Mouse (Mus musculus) midbrain, embryonic 16.5 days (tissue): ENCODE measurements around the gene Kcnj3. TPM values are rescaled to one million over a fixed set of nuclear protein-coding genes. Genes with fewer than 3 reads are reported as not detected.

Source experiments
- ATAC-seq: fragments of 200-750 bp; cut with Nextera tagmentation; 2 replicates; pipeline ENCODE4 v1.8.0; 2017; ENCODE audit warnings: moderate TSS enrichment
- H3K27ac ChIP-seq: fragments of 300-500 bp; sonication (generic); 2 replicates; pipeline ENCODE4 v1.5.1; 2014; ENCODE audit warnings: mild to moderate bottlenecking, low read length, mixed read lengths
- H3K27me3 ChIP-seq: fragments of 300-500 bp; sonication (generic); 2 replicates; pipeline ENCODE4 v1.6.1; 2014; ENCODE audit warnings: low read depth, low read length, mixed read lengths; ENCODE audit not compliant: control insufficient read depth, insufficient read depth
- H3K36me3 ChIP-seq: fragments of 300-500 bp; sonication (generic); 2 replicates; pipeline ENCODE4 v1.6.1; 2014; ENCODE audit warnings: mild to moderate bottlenecking, low read length, moderate library complexity, mixed read lengths; ENCODE audit not compliant: control insufficient read depth, insufficient read depth
- H3K4me1 ChIP-seq: fragments of 300-500 bp; sonication (generic); 2 replicates; pipeline ENCODE4 v1.6.1; 2014; ENCODE audit warnings: mild to moderate bottlenecking, low read length, mixed read lengths; ENCODE audit not compliant: control insufficient read depth, insufficient read depth
- H3K4me2 ChIP-seq: fragments of 300-500 bp; sonication (generic); 2 replicates; pipeline ENCODE4 v1.6.1; 2014; ENCODE audit warnings: mild to moderate bottlenecking, low read length, mixed read lengths
- H3K4me3 ChIP-seq: fragments of 300-500 bp; sonication (generic); 2 replicates; pipeline ENCODE4 v1.5.1; 2014; ENCODE audit warnings: low read depth, mild to moderate bottlenecking, low read length, moderate library complexity, mixed read lengths
- H3K9ac ChIP-seq: fragments of 300-500 bp; sonication (generic); 2 replicates; pipeline ENCODE4 v1.6.1; 2014; ENCODE audit warnings: low read depth, low read length, mixed read lengths
- H3K9me3 ChIP-seq: fragments of 300-500 bp; sonication (generic); replicated peaks from 2 replicates; pipeline ENCODE4 v1.6.1; 2014; ENCODE audit warnings: mild to moderate bottlenecking, low read length, mixed read lengths; ENCODE audit not compliant: control insufficient read depth, poor library complexity, severe bottlenecking
- WGBS: fragments of 180-500 bp; shearing (Covaris S2); extraction: QIAGEN DNeasy Blood & Tissue Kit; methylation state at CpG from one replicate; pipeline ENCODE4 v1.1.7; 2014; 5-methylcytosine and 5-hydroxymethylcytosine counted together
- polyA plus RNA-seq: library from polyadenylated mRNA; unstranded; fragments of >200 nt; fragmentation: Nextera tagmentation; extraction: Ambion mirVana; gene quantifications from 2 replicates; pipeline ENCODE4 v1.2.1, GENCODE M21; 2015

Gene Kcnj3
- polyA plus RNA-seq, 1 experiment from 2014 or later: 5.8 TPM

GRCm38 (mm10) chr2:55439211-55439610 lies 3.4 kb downstream of the Kcnj3 start:
- H3K4me2 ChIP-seq: peak overlapping the region; percentile 48
- no peak for ATAC-seq
- H3K9me3 ChIP-seq: no peaks in the 10 kb centered on the region
- no peak overlapping the region for H3K4me3 ChIP-seq
- no peaks in the 10 kb centered on the region for H3K27me3 ChIP-seq
- H3K27ac ChIP-seq: no peak overlapping the region
- no peaks in the 10 kb centered on the region for H3K36me3 ChIP-seq
- H3K9ac ChIP-seq: no peak overlapping the region
- H3K4me1 ChIP-seq: peaks cover 4% of the 10 kb centered on the region; the same call in 1 of the 2 replicates

- WGBS: 84% methylated on average over 2 of the region's 2 CpGs
- H3K9me3 ChIP-seq: no peaks in the 10 kb centered on the region
- H3K27ac ChIP-seq: no peak overlapping the region
These were observed 6.2 kb downstream of the Kcnj3 start for GRCm38 (mm10) chr2:55442006-55442405.

GRCm38 (mm10) chr2:55447298-55447697 lies 11.5 kb downstream of the Kcnj3 start:
- Histone ChIP-seq H3K9ac (no peak overlapping the region), H3K4me1 (no peaks in the 10 kb centered on the region; the same call in 1 of the 2 replicates), H3K27ac (no peak overlapping the region), H3K36me3 (no peaks in the 10 kb centered on the region), H3K9me3 (no peaks in the 10 kb centered on the region), H3K4me3 (no peak overlapping the region), H3K27me3 (no peaks in the 10 kb centered on the region), H3K4me2 (no peak overlapping the region)
- no peak for ATAC-seq

More at GRCm38 (mm10) chr2:55442006-55442405, 6.2 kb downstream of the Kcnj3 start:
- no peak overlapping the region for H3K9ac ChIP-seq
- H3K27me3 ChIP-seq: no peaks in the 10 kb centered on the region
- no peaks in the 10 kb centered on the region; the same call in 1 of the 2 replicates for H3K4me1 ChIP-seq
- no peak for ATAC-seq
- no peak overlapping the region for H3K4me3 ChIP-seq
- no peaks in the 10 kb centered on the region for H3K36me3 ChIP-seq
- no peak overlapping the region for H3K4me2 ChIP-seq

- Histone ChIP-seq H3K27ac (no peak overlapping the region), H3K27me3 (no peaks in the 10 kb centered on the region), H3K4me1 (no peaks in the 10 kb centered on the region; the same call in 1 of the 2 replicates), H3K4me3 (no peak overlapping the region), H3K9ac (no peak overlapping the region), H3K36me3 (no peaks in the 10 kb centered on the region), H3K4me2 (no peak overlapping the region), H3K9me3 (no peaks in the 10 kb centered on the region)
- ATAC-seq: no peak
- WGBS: 38% methylated on average over 1 of the region's 1 CpGs
These were observed 15.0 kb downstream of the Kcnj3 start for GRCm38 (mm10) chr2:55450774-55451173.

- no peak for ATAC-seq
These were observed 23.4 kb downstream of the Kcnj3 start for GRCm38 (mm10) chr2:55459195-55459594.

GRCm38 (mm10) chr2:55469141-55469540 lies 33.4 kb downstream of the Kcnj3 start:
- H3K9me3 ChIP-seq: no peaks in the 10 kb centered on the region
- ATAC-seq: no peak
- no peak overlapping the region for H3K27ac ChIP-seq
- no peaks in the 10 kb centered on the region for H3K4me1 ChIP-seq
- no peak overlapping the region for H3K4me3 ChIP-seq
- no peak overlapping the region for H3K4me2 ChIP-seq
- H3K9ac ChIP-seq: no peak overlapping the region
- WGBS: 33% methylated on average over 2 of the region's 2 CpGs
- H3K36me3 ChIP-seq: no peaks in the 10 kb centered on the region
- no peaks in the 10 kb centered on the region for H3K27me3 ChIP-seq

More at GRCm38 (mm10) chr2:55459195-55459594, 23.4 kb downstream of the Kcnj3 start:
- no peak overlapping the region for H3K27ac ChIP-seq
- no peaks in the 10 kb centered on the region for H3K36me3 ChIP-seq
- H3K4me3 ChIP-seq: no peak overlapping the region
- H3K4me2 ChIP-seq: no peak overlapping the region
- H3K4me1 ChIP-seq: no peaks in the 10 kb centered on the region
- no peak overlapping the region for H3K9ac ChIP-seq
- 86% methylated on average over 2 of the region's 2 CpGs for WGBS
- no peaks in the 10 kb centered on the region for H3K9me3 ChIP-seq
- H3K27me3 ChIP-seq: no peaks in the 10 kb centered on the region

GRCm38 (mm10) chr2:55470006-55470405 lies 34.2 kb downstream of the Kcnj3 start:
- no peak overlapping the region for H3K9ac ChIP-seq
- H3K27me3 ChIP-seq: no peaks in the 10 kb centered on the region
- H3K4me2 ChIP-seq: no peak overlapping the region
- 80% methylated on average over 2 of the region's 2 CpGs for WGBS
- no peak for ATAC-seq
- no peak overlapping the region for H3K4me3 ChIP-seq
- no peaks in the 10 kb centered on the region for H3K4me1 ChIP-seq
- no peaks in the 10 kb centered on the region for H3K36me3 ChIP-seq
- H3K9me3 ChIP-seq: no peaks in the 10 kb centered on the region
- H3K27ac ChIP-seq: no peak overlapping the region

DNA sequence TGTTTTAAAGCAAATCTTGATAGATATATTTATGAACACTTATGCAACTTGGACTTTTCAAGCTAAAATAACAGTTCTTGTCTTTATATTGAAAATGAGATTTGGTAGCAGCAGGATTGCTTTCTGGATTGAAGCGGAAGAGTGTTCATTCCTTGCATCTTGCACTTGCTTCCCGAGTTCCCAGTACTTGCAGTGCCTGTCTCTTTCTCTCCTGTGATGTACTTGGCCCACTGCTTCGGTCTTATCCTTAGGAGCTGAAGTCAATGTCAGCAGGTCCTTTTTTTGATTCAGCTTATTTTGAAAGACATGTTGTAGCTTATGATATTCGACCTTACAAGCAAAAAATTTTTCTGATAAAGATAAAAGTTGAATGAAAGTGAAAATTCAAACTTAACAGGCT lies 43.7 kb downstream of the Kcnj3 start:
- Histone ChIP-seq H3K27ac (no peak overlapping the region), H3K9ac (no peak overlapping the region), H3K4me1 (no peaks in the 10 kb centered on the region), H3K9me3 (no peaks in the 10 kb centered on the region), H3K4me3 (no peak overlapping the region), H3K4me2 (no peak overlapping the region), H3K36me3 (no peaks in the 10 kb centered on the region), H3K27me3 (no peaks in the 10 kb centered on the region)
- WGBS: 83% methylated on average over 4 of the region's 4 CpGs
- no peak for ATAC-seq

GRCm38 (mm10) chr2:55479933-55480601 lies 44.3 kb downstream of the Kcnj3 start:
- Histone ChIP-seq H3K9ac (no peak overlapping the region), H3K4me2 (no peak overlapping the region), H3K27ac (no peak overlapping the region), H3K4me3 (no peak overlapping the region), H3K27me3 (no peaks in the 10 kb centered on the region), H3K36me3 (no peaks in the 10 kb centered on the region), H3K4me1 (no peaks in the 10 kb centered on the region), H3K9me3 (no peaks in the 10 kb centered on the region)
- 73% methylated on average over 4 of the region's 4 CpGs for WGBS
- no peak for ATAC-seq
